Mouse (Mus musculus) erythroblast, embryonic 14.5 days (primary cell): ENCODE measurements around the gene Nup214. TPM values are rescaled to one million over a fixed set of nuclear protein-coding genes. Genes with fewer than 3 reads are reported as not detected.

ENCODE experiments used
- H3K27me3 ChIP-seq: 2 replicates; pipeline ENCODE4 v1.6.1; 2012; ENCODE audit warnings: inconsistent platforms; ENCODE audit not compliant: control insufficient read depth
- H3K36me3 ChIP-seq: 2 replicates; pipeline ENCODE4 v1.6.1; 2012; ENCODE audit warnings: mild to moderate bottlenecking, inconsistent platforms; ENCODE audit not compliant: control insufficient read depth
- H3K4me1 ChIP-seq: 2 replicates; pipeline ENCODE4 v1.6.1; 2012; ENCODE audit warnings: inconsistent platforms; ENCODE audit not compliant: control insufficient read depth
- H3K4me3 ChIP-seq: replicated peaks from 2 replicates; pipeline ENCODE3; 2012; ENCODE audit warnings: moderate library complexity, mild to moderate bottlenecking, inconsistent platforms
- H3K9me3 ChIP-seq: 2 replicates; pipeline ENCODE4 v1.6.1; 2012; ENCODE audit warnings: low read length, inconsistent platforms, mixed read lengths; ENCODE audit not compliant: control insufficient read depth
- GATA1 ChIP-seq: IDR thresholded peaks from 2 replicates; pipeline ENCODE4 v1.6.1; 2012; ENCODE audit warnings: low read length, inconsistent platforms, mixed read lengths
- TAL1 ChIP-seq: IDR thresholded peaks from 3 replicates; pipeline ENCODE4 v1.6.1; 2012; ENCODE audit warnings: low read length, inconsistent platforms, mixed read lengths
- polyA plus RNA-seq: library from polyadenylated mRNA; stranded (reverse); fragments of >175 nt; gene quantifications from 2 replicates; pipeline ENCODE4 v1.2.3, GENCODE M21; 2012

Gene Nup214
- polyA plus RNA-seq, 1 experiment, result 1.6 TPM

DNA sequence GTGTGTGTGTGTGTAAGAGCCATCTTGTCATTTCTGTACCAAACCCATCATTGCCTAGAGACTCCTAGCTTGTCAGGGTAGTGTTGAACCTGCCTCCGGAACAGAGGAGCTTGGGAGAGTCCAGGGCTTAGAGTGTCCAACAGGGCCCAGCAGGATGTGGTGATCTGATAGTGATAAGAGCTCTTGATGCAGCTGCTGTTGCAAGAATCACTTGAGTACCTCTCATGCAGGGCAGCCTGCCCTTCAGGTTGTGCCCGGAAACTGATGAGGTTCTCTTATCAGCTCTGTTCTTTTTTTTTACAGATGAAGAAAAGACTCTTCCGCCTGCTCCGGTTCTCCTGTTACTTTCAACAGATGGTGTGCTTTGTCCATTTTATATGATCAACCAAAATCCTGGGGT lies 16.7 kb downstream of the Nup214 start:
- Histone ChIP-seq H3K27me3 (no peaks in the 10 kb centered on the region), H3K9me3 (no peaks in the 10 kb centered on the region), H3K36me3 (peaks cover 97% of the 10 kb centered on the region), H3K4me3 (no peak overlapping the region), H3K4me1 (no peaks in the 10 kb centered on the region)
- TF ChIP-seq GATA1 (no peak), TAL1 (no peak)

GRCm38 (mm10) chr2:31994896-31995295 lies 20.7 kb downstream of the Nup214 start:
- Histone ChIP-seq H3K9me3 (no peaks in the 10 kb centered on the region), H3K27me3 (no peaks in the 10 kb centered on the region), H3K4me3 (no peak overlapping the region), H3K4me1 (no peaks in the 10 kb centered on the region), H3K36me3 (peaks cover 98% of the 10 kb centered on the region)
- no peak for TF ChIP-seq GATA1
- no peak for TF ChIP-seq TAL1

- Histone ChIP-seq H3K9me3 (no peaks in the 10 kb centered on the region), H3K4me3 (no peak overlapping the region), H3K27me3 (no peaks in the 10 kb centered on the region), H3K4me1 (no peaks in the 10 kb centered on the region), H3K36me3 (peaks cover 97% of the 10 kb centered on the region)
- no peak for TF ChIP-seq GATA1
- no peak for TF ChIP-seq TAL1
These were observed 21.8 kb downstream of the Nup214 start for GRCm38 (mm10) chr2:31996060-31996459.

GRCm38 (mm10) chr2:31997539-31997938 lies 23.3 kb downstream of the Nup214 start:
- H3K27me3 ChIP-seq, result no peaks in the 10 kb centered on the region
- H3K4me1 ChIP-seq, result no peaks in the 10 kb centered on the region
- TF ChIP-seq TAL1 (no peak), GATA1 (no peak)
- H3K4me3 ChIP-seq, result no peak overlapping the region
- H3K36me3 ChIP-seq, result peaks cover 89% of the 10 kb centered on the region
- H3K9me3 ChIP-seq, result no peaks in the 10 kb centered on the region

- H3K9me3 ChIP-seq, result no peaks in the 10 kb centered on the region
- H3K4me1 ChIP-seq, result no peaks in the 10 kb centered on the region
- H3K27me3 ChIP-seq, result no peaks in the 10 kb centered on the region
- no peak for TF ChIP-seq TAL1
- TF ChIP-seq GATA1, result no peak
- H3K4me3 ChIP-seq, result no peak overlapping the region
- H3K36me3 ChIP-seq, result peaks cover 89% of the 10 kb centered on the region
These were observed 24.2 kb downstream of the Nup214 start for GRCm38 (mm10) chr2:31998443-31998842.

DNA sequence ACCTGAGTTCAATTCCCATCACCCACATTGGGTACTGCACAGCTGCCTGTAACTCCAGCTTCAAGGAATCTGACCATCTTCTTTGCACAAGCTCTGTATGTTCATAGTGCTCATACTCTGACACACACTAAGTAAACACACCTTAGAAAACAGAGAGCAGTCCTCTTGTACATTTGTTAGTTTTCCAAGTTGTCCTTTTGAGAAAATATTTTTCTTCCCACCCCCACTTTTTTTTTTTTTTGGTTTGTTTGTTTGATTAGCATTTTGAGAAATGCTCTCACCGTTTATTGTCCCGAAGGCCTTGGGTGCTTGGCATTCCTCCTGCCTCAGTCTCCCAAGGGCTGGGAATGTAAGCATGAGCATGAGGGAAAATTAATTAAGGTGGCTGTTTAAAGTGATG lies 34.1 kb downstream of the Nup214 start:
- H3K36me3 ChIP-seq, result peaks cover 94% of the 10 kb centered on the region
- TF ChIP-seq TAL1, result no peak
- TF ChIP-seq GATA1, result no peak
- H3K27me3 ChIP-seq, result no peaks in the 10 kb centered on the region
- no peaks in the 10 kb centered on the region for H3K4me1 ChIP-seq
- H3K4me3 ChIP-seq, result no peak overlapping the region
- no peaks in the 10 kb centered on the region for H3K9me3 ChIP-seq

DNA sequence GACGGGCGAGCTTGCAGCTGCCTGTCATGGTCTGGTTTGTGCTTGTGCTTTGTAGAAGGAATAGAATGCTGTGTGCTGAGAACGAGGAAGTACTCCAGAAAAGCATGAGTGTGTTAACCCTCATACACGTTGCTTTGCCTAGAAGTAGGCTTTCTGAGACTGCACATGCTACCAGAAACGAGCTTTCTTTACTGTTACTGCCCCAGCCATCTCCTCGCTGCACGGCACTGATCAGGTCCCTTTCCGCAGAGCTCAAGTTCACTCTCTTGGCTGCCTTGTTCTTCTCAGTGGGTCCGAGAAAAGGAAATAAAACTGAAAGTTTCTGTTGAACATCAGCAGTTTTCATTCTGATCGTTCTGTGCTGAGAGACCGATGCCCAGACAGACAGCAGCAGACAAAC lies 34.5 kb downstream of the Nup214 start:
- no peak overlapping the region for H3K4me3 ChIP-seq
- peaks cover 94% of the 10 kb centered on the region for H3K36me3 ChIP-seq
- TF ChIP-seq GATA1 (no peak), TAL1 (no peak)
- no peaks in the 10 kb centered on the region for H3K4me1 ChIP-seq
- no peaks in the 10 kb centered on the region for H3K9me3 ChIP-seq
- no peaks in the 10 kb centered on the region for H3K27me3 ChIP-seq

- no peaks in the 10 kb centered on the region for H3K27me3 ChIP-seq
- H3K9me3 ChIP-seq, result no peaks in the 10 kb centered on the region
- H3K4me1 ChIP-seq, result peaks cover 14% of the 10 kb centered on the region
- peaks cover 98% of the 10 kb centered on the region for H3K36me3 ChIP-seq
- TF ChIP-seq GATA1 (no peak), TAL1 (no peak)
- H3K4me3 ChIP-seq, result no peak overlapping the region
These were observed 45.5 kb downstream of the Nup214 start for GRCm38 (mm10) chr2:32019704-32020103.

GRCm38 (mm10) chr2:32020229-32020628 lies 46.0 kb downstream of the Nup214 start:
- H3K4me3 ChIP-seq, result no peak overlapping the region
- H3K36me3 ChIP-seq, result peaks cover 98% of the 10 kb centered on the region
- TF ChIP-seq GATA1, result no peak
- TF ChIP-seq TAL1, result no peak

GRCm38 (mm10) chr2:32024372-32024771 lies 50.1 kb downstream of the Nup214 start:
- no peak for TF ChIP-seq TAL1
- no peak for TF ChIP-seq GATA1
- Histone ChIP-seq H3K36me3 (peaks cover 93% of the 10 kb centered on the region), H3K27me3 (no peaks in the 10 kb centered on the region), H3K4me3 (no peak overlapping the region), H3K4me1 (peaks cover 14% of the 10 kb centered on the region), H3K9me3 (no peaks in the 10 kb centered on the region)

More at GRCm38 (mm10) chr2:32020229-32020628, 46.0 kb downstream of the Nup214 start:
- no peaks in the 10 kb centered on the region for H3K27me3 ChIP-seq
- H3K4me1 ChIP-seq, result peaks cover 14% of the 10 kb centered on the region
- H3K9me3 ChIP-seq, result no peaks in the 10 kb centered on the region
